Mouse (Mus musculus): ENCODE results near the gene Ppp1r35.

GRCm38 (mm10) chr5:137734289-137735061, 44.2 kb upstream of the Ppp1r35 start:
- no peak for TF ChIP-seq POLR2A (IDR thresholded peaks at IDR 0.05; ENCODE audit: low read depth, low read length)
- TF ChIP-seq CTCF (IDR thresholded peaks at IDR 0.05; ENCODE audit: extremely low read depth, insufficient read length, insufficient replicate concordance, low read depth, low read length) = no peak
